Mouse (Mus musculus): Measurements from ENCODE around the gene Zswim2. TPM values are rescaled to one million over a fixed set of nuclear protein-coding genes. Genes with fewer than 3 reads are reported as not detected.

Gene Zswim2
- total and polyA plus RNA-seq, 3 experiments, result not detected

DNA sequence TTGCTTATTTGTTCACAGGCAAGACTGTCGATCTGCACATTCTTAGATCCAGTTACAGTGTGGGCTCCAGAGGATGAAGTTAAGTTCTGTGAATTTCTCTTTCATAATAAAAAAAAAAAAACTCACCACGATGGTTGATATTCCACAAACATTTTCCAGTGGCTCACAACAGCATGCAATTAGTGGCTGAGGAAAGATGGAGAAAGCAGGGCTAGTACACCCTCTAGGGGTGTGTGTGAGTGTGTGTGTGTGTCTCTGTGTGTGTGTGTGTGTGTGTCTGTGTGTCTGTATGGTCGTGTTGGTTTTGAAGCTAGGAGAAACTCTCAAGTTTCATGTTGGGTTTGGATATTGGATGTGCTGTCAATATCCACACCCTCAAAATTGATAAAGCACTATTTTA lies 350 bp upstream of the Zswim2 start (continued):
- TF ChIP-seq MAFK (IDR thresholded peaks at IDR 0.05; ENCODE audit: insufficient replicate concordance, low read length), result no peak
- TF ChIP-seq MYC (IDR thresholded peaks at IDR 0.05; ENCODE audit: low read depth, low read length), result no peak
- no peak for TF ChIP-seq MXI1 (IDR thresholded peaks at IDR 0.05; ENCODE audit: low read depth, low read length)
- TF ChIP-seq SMC3 (IDR thresholded peaks at IDR 0.05; ENCODE audit: low read depth, low read length), result peak; percentile 26
- peak; percentile 31 for TF ChIP-seq RAD21 (IDR thresholded peaks at IDR 0.05; ENCODE audit: low read depth, low read length)
- no peak for TF ChIP-seq JUN (IDR thresholded peaks at IDR 0.05; ENCODE audit: insufficient read depth, low read depth, low read length)
- TF ChIP-seq ZC3H11A (IDR thresholded peaks at IDR 0.05; ENCODE audit: low read depth, low read length), result no peak
- TF ChIP-seq JUND (conservative IDR thresholded peaks at IDR 0.05; ENCODE audit: low read depth, low read length), result no peak
- peak; percentile 57; the same call in 1 of the 2 replicates for TF ChIP-seq ZNF384 (IDR thresholded peaks at IDR 0.05; ENCODE audit: low read depth, low read length)
- TF ChIP-seq ZMIZ1 (IDR thresholded peaks at IDR 0.05; ENCODE audit: low read depth, low read length), result no peak
- TF ChIP-seq ZKSCAN1 (IDR thresholded peaks at IDR 0.05; ENCODE audit: borderline replicate concordance, low read depth, low read length), result no peak

DNA sequence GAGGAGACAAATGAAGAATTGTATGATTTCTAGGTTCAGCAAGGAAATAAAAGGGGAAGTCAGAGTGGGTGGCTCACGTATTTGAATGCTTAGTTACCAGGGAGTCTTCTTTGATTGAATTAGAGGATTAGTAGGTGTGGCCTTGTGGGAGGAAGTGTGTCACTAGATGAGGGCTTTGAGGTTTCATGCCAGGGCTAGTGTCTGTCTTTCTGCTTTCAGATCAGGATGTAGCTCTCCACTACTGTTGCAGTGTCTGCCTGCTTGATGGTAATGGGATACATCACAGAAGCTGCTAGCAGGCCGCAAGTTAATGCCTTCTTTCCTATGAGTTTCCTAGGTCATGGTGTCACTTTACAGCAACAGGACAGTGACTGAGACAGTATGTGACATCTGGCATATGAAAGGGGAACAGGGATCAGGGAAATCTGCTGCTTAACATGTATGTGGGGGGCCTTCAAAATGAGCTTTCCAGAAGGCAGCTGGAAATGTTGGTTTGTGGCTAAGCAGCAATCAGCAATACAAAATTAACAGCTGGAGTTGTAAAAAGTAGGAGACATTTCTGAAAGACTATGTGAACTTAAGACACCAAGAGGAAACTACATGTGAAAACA lies 11.4 kb downstream of the Zswim2 start:
- Histone ChIP-seq H3K4me2 (ENCODE audit: insufficient read depth, low read depth, poor library complexity, severe bottlenecking) (peak overlapping the region; percentile 60), H3K9me3 (replicated peaks; ENCODE audit: low read length) (no peaks in the 10 kb centered on the region), H3K4me1 (ENCODE audit: control insufficient read depth in 1 of 2, insufficient read depth in 2 of 2) (peaks cover 10 to 28% of the 10 kb centered on the region in 2 experiments), H3K9ac (ENCODE audit: insufficient read depth, low read depth) (no peak overlapping the region), H3K27ac (ENCODE audit: insufficient read depth, low read depth) (peak overlapping the region; percentile 72), H3K27me3 (replicated peaks) (no peaks in the 10 kb centered on the region), H3K36me3 (replicated peaks in 1 of 2; ENCODE audit: control insufficient read depth in 1 of 2, insufficient read depth in 1 of 2, low read length in 1 of 2) (no peaks in the 10 kb centered on the region), H3K4me3 (replicated peaks in 1 of 3; ENCODE audit: low read depth in 2 of 3, low read length in 2 of 3, poor library complexity in 1 of 3) (peak overlapping the region in 1 of 3 experiments; percentile 26), H3K79me2 (replicated peaks; ENCODE audit: control insufficient read depth, extremely low read depth, insufficient read depth, poor library complexity, severe bottlenecking) (no peaks in the 10 kb centered on the region)
- in situ Hi-C loops (cut with MboI; ENCODE audit: low pct_ligation_motif_present, low pct_unique_long_range_greater_than_20kb, low sequenced_read_pairs) (loop anchor here (25.0 kb wide), 1 partner anchor 117 kb away; the partner anchor contains the start of gene Fam171b), dilution Hi-C loops (cut with MboI; ENCODE audit: extremely low pct_ligation_motif_present, extremely low pct_unique_long_range_greater_than_20kb, low sequenced_read_pairs) (no loop called here)
- DNase-seq (ENCODE audit: extremely low read depth), result peak; percentile 86
- no peak for TF ChIP-seq CTCF (conservative IDR thresholded peaks at IDR 0.05 in 1 of 2, IDR thresholded peaks at IDR 0.05 in 1 of 2; ENCODE audit: low read depth in 2 of 2, low read length in 2 of 2)
- no peak for TF ChIP-seq UBTF (IDR thresholded peaks at IDR 0.05; ENCODE audit: low read depth, low read length)
- no peak for TF ChIP-seq JUND (conservative IDR thresholded peaks at IDR 0.05; ENCODE audit: low read depth, low read length)
- 0 out of 2 replicates have a peak, but pooled peaks have one; percentile 40 for TF ChIP-seq NELFE (IDR thresholded peaks at IDR 0.05; ENCODE audit: low read depth, low read length)
- peak; percentile 47; the same call in 1 of the 2 replicates for TF ChIP-seq POLR2A (IDR thresholded peaks at IDR 0.05; ENCODE audit: low read depth, low read length)
- TF ChIP-seq EP300 (IDR thresholded peaks at IDR 0.05; ENCODE audit: low read length), result peak; percentile 38
- peak; percentile 30; the same call in 1 of the 2 replicates for TF ChIP-seq ELF1 (IDR thresholded peaks at IDR 0.05; ENCODE audit: low read depth, low read length)
- TF ChIP-seq TCF12 (IDR thresholded peaks at IDR 0.05; ENCODE audit: low read depth, low read length), result no peak
- peak; percentile 82 for TF ChIP-seq TBP (conservative IDR thresholded peaks at IDR 0.05; ENCODE audit: low read depth, low read length)
- no peak for TF ChIP-seq CHD1 (IDR thresholded peaks at IDR 0.05; ENCODE audit: low read depth, low read length)
- 0 out of 2 replicates have a peak, but pooled peaks have one; percentile 11 for TF ChIP-seq MYC (IDR thresholded peaks at IDR 0.05; ENCODE audit: low read depth, low read length)
- TF ChIP-seq CHD2 (IDR thresholded peaks at IDR 0.05; ENCODE audit: low read length), result no peak
- TF ChIP-seq GABPA (IDR thresholded peaks at IDR 0.05; ENCODE audit: insufficient replicate concordance, low read depth, low read length), result no peak
- no peak for TF ChIP-seq ZMIZ1 (IDR thresholded peaks at IDR 0.05; ENCODE audit: low read depth, low read length)
- TF ChIP-seq IRF4 (IDR thresholded peaks at IDR 0.05; ENCODE audit: low read depth, low read length), result no peak
